Mouse (Mus musculus) gastrocnemius, postnatal 14 days (tissue): Measurements from ENCODE around the gene Fbln2. TPM values are rescaled to one million over a fixed set of nuclear protein-coding genes. Genes with fewer than 3 reads are reported as not detected.

Experiments
- DNase-seq: peaks from one replicate; pipeline ENCODE4 v3.0.0; 2021; ENCODE audit warnings: mixed read lengths
- intact Hi-C: fragments of 180-260 bp; cut with DNase I; formaldehyde crosslinking; loops from one replicate; pipeline ENCODE4 v1.15.1; 2025; ENCODE audit warnings: low total_unique reads
- total RNA-seq, 2 experiments: library from RNA; stranded (reverse); gene quantifications; 2 replicates each; pipeline ENCODE4 v1.2.3; 2021

Fbln2 gene
- total RNA-seq, 2 experiments from 2014 or later: 62.5 to 62.6 TPM

DNA sequence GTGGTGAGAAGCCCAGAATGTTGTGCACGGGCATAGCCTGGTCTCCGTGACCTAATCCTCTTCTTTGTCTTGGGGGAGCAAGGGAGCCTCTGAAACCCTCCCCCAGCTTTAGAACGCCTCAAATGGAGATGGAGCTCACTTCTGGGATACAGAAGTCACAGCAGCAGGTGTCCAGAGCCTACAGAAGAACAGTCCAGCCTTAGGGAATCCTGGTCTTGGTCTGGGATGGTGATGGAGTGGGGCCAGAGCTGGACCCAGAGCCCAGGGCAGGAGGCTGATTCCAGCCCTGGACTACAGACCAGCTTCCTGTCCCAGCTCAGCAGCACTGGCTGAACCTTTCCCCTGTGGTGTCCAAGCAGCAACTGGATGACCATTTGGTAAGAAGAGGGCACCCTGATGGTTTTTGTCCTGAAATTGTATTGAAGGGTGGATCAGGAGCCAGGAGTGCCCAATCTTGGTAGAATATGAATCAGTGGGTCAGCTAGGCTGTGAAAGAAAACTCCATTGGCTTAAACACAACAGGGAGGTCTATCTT lies 76.1 kb downstream of the Fbln2 start:
- no peak for DNase-seq
- intact Hi-C loops: loop anchor here (10.0 kb wide), 1 partner anchor 464 kb away; no protein-coding TSS in a partner anchor

DNA sequence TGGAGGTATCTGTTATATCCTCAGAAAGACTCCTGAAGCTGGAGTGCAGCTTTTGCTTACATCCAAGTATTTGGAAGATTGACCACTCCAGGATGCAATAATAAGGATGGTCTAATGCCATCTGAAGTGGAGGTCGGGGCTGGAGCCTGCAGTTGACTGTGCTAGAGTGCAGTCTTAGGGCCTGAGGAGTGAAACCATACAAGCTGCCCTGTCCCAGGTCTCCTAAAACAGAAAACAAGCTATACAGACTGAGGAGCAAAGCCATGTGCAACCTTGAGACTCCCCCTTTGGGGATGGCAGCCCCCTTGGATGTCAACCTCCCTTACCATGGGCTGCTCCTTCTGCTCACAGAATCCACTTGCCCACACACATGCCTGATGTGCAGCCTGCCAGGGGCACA lies 76.7 kb downstream of the Fbln2 start:
- intact Hi-C loops: loop anchor here (10.0 kb wide), 1 partner anchor 464 kb away; no protein-coding TSS in a partner anchor
- DNase-seq: no peak

DNA sequence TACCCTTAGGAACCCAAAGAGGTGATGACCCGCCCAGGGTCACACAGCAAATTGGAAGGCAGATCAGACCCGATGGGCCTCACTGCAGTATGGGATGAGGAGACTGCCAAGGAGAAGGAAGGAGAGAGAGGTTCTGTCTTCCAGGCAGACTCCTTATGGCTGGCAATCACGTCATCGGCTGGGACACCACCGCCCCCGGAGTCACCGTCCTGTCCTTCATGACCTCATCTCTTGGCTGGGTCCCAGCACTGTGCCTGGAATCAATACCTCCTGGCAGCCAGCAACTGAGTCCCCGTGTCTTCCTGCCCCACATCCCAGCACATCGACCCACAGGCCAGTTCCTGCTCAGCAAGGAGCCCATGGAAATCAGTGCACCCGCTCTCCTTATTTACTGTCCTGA lies 78.7 kb downstream of the Fbln2 start:
- no peak for DNase-seq
- intact Hi-C loops: no loop called here

DNA sequence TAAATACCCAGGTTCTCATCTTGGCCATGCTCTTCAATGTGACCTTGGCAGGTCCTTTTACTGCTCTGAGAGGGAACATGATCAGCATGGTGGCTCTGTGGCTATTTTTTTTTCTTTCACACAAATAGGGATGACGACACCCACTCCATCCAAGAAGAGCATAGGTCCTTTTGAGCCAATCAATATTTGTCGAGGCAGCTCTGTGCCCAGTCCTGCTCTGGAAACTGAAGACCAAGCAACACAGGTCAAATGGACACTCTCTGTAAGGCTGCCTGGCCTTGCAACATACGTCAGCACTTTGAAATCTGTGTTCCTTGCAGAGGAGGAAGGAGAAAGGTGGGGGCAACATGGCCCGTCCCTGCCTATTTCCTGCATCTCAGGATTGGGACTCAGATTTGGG lies 83.2 kb downstream of the Fbln2 start:
- DNase-seq: no peak
- intact Hi-C loops: no loop called here

DNA sequence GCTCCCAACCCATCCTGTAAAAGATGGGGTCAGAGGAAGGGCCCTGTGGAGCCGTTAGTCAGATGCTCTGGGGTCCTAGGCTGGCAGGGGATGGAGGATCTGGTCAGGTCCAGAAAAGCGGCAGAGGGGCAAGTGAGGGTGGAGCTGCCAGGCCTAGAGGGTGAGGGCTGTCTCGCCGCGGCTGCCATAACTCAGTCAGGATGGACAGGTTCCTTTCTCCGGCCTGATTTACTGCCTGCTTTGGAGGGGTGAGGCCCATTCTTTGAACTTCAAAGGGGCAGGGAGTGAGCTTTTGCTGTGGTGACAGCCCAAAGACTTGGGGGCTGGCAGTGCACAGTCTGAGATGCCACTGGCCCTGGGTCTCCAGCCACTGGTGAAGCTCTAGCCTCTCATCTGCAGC lies 86.6 kb downstream of the Fbln2 start:
- intact Hi-C loops: no loop called here
- no peak for DNase-seq

DNA sequence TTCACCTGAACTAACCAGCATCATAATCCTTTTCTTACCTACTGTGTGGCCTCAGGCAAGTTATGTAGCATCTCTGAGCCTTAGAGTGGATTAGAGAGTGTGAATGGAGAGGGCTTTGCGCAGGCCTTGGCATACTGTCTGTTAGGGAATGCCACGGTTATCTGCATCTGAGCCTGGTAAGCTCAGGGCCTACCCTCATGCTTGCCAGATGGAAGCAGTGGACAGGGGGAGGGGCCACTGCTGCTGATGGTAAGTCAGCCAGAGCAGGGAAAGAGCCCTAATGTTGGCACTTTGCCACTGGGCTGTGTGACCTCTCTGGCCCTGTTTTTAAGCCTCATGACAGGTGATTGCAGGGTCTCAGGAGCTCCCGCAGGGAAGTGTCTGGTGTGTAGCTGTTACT lies 87.8 kb downstream of the Fbln2 start:
- intact Hi-C loops: no loop called here
- DNase-seq: no peak

DNA sequence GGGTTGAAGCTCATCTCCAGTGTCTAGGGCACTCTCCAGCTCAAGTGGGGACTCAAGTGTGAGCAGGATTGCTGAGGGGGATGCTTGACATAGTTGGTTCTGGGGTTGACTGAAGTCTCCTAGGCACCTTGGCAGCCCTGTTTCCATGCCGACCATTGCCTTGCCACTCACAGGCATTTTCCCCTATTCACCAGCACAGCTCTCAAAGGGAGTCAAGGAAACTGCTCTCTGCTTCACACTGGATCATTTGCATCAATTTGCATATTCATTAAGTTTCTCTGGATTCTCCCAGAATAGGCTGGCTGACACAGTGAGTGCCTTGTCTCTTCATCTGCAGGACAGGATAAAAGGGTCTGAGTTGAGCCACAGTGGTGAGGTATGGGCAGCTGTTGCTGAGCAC lies 89.6 kb downstream of the Fbln2 start:
- no peak for DNase-seq
- intact Hi-C loops: no loop called here

DNA sequence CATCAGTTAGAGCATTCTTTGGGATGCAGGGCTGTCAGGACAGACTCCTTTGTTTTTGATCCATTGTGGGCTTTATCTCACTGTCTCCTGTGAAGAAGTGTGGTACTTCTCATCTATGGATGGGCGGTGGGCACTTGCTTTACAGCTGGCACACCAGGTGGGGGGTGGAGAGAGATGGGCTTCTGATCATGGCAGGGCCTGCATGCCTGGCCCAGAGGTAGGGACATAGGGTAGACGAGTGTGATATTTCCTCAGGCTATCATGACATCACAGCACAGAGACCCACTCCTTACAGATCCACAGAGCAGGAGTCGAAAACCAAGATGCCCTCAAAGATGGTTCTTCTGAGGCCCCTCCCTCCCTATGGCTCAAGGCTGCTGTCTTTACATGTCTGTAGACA lies 90.1 kb downstream of the Fbln2 start:
- intact Hi-C loops: no loop called here
- no peak for DNase-seq

DNA sequence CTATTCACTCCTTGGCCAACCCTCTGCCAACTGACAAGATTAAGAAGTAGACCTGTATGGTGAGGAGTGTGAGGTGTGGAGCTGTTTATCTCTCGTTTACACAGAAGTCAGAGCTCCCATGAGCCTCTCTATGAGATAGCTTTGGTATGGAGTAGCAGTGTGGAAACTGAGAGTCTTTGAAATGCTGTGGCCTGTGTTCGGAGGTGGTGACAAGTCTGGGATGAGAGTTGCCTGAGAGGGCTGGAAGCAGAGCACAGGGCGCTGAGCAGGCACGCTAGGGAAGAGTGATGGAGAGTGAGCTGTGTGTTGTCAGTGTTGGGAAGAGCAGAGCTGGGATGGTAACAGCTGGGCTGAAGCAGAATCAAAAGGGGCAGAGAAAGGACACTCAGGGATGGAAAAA lies 91.9 kb downstream of the Fbln2 start:
- no peak for DNase-seq
- intact Hi-C loops: no loop called here

DNA sequence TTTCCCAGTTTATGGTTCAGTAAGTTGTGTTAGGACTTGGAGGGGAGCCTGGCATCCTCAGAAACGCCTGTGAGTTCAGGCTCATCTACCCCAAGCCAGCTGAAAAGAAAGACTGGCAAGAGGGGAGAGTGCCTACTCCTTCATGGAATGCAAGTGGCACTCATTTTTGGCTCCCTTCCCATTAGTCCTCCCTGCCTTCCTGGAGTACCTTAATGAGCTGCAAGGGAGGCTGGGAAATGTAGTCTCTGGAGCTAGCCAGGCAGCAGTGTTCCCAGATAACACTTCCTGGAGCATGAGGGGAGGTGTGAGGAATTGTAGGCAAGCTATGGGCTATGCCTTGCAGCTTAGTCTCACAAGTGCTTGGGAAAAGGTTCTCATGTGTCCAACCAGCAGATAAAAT lies 95.7 kb downstream of the Fbln2 start:
- DNase-seq: no peak
- intact Hi-C loops: no loop called here

DNA sequence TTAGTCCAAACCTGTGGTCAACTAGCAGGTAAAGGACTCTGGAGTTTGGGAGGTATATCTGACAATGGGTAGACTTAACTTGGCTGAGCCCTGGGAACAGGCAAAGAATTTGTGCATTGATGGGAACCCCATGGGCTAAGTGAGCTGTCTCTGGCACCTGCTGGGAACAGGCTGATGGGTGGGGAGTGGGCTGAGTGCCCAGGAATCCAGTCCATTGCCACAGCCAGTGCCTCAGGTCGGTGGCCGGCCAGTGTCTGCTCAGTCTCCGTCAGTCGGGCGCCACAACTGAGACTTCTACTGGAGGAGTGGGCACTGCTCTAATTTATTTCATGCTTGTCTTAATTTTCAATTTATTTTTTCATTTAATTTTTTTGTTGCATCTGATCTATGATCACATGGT lies 98.9 kb downstream of the Fbln2 start:
- DNase-seq: no peak
- intact Hi-C loops: no loop called here

DNA sequence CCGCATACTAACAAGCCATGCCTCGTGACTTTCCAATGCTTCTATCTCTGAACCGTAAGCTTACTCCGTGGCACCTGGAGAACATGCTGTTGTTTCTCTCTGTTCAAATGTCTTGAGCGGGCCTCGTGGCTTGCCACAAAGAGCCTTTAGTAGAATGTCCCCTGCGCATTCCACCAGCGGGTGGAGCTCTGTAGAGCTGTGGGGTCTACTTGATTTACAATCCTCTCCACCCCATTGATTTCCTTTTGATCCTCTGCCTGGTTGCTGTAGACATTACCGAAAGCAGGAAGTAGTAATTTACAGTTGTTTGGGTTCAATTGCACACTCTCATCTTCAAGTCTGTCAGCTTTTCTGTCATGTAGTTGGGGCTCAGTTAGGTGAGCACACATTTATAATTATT lies 100.2 kb downstream of the Fbln2 start:
- intact Hi-C loops: no loop called here

More for the DNA sequence above, 100.2 kb downstream of the Fbln2 start:
- no peak for DNase-seq

Other genes with a start within 250 kb of the Fbln2 start
- gene Iqsec1, start 223.8 kb upstream of the Fbln2 start, total RNA-seq: 10 to 100 TPM; 36.9 to 55.3 TPM
- gene Nup210, start 95.6 kb upstream of the Fbln2 start, total RNA-seq: 10 to 100 TPM; 16.9 to 18.1 TPM
- gene Hdac11, start 55.8 kb upstream of the Fbln2 start, total RNA-seq: 1 to 10 TPM; 6.4 to 6.9 TPM
- not detected for gene Wnt7a, start 198.9 kb downstream of the Fbln2 start, total RNA-seq